Mouse (Mus musculus) testis, adult 2 months (tissue): ENCODE data around the gene 2210010C04Rik.

Source experiments
- CTCF ChIP-seq: fragments of 200-500 bp; IDR thresholded peaks from 2 replicates; pipeline ENCODE4 v1.5.1; 2012; ENCODE audit warnings: low read depth, mild to moderate bottlenecking, inconsistent platforms, low read length, moderate library complexity; ENCODE audit not compliant: control insufficient read depth, insufficient read depth, insufficient replicate concordance
- POLR2A ChIP-seq: fragments of 200-500 bp; IDR thresholded peaks from 2 replicates; pipeline ENCODE4 v1.6.1; 2012; ENCODE audit warnings: low read depth, mild to moderate bottlenecking, inconsistent platforms, low read length, moderate library complexity; ENCODE audit not compliant: control insufficient read depth

GRCm38 (mm10) chr6:41075753-41076152 lies 40.4 kb upstream of the 2210010C04Rik start:
- TF ChIP-seq CTCF: no peak
- no peak for TF ChIP-seq POLR2A
